Mouse (Mus musculus): Measurements from ENCODE around the gene Gm10192.

DNA sequence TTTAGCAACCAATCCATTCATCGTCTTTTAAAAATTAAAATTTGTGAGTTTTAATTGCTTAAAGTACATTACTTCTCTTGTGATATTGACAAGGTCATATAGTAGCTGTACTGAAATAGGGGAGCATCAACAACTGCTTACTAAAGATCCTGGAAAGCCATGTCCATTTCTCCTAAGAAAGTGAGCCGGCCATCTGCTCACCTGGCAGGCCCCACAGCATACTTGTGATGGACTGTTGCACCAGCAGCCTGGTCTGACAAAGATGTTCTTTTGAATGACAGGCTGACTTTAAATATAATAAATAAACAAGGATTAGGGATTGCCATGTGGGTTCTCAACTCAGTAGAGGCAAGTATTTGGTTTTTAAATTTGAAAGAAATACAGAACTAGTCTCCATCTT, 36.7 kb upstream of the Gm10192 start:
- TF ChIP-seq CTCF (IDR thresholded peaks at IDR 0.05; ENCODE audit: insufficient read depth, low read depth, low read length) (no peak), POLR2A (IDR thresholded peaks at IDR 0.05; ENCODE audit: insufficient read depth, low read depth, low read length) (no peak)
